Mouse (Mus musculus): ENCODE measurements at regions not wholly inside any gene's neighbourhood (a gene's known extent, or its start where the extent isn't known, plus 50 kb on each side); places are given as distances from the start of the nearest gene placed in this dataset.

GRCm38 (mm10) chr4:131500928-131501650 lies 337.0 kb downstream of the Ptpru start:
- no peak for DNase-seq

- DNase-seq, result no peak
Measured at GRCm38 (mm10) chr4:131508154-131508553, 329.9 kb downstream of the Ptpru start.

- DNase-seq, result peak in 1 of 2 experiments; percentile 8
Measured at GRCm38 (mm10) chr4:131511586-131511985, 326.5 kb downstream of the Ptpru start.

- DNase-seq, result no peak
Measured at GRCm38 (mm10) chr4:131512768-131513167, 325.3 kb downstream of the Ptpru start.

GRCm38 (mm10) chr4:131520636-131521306 lies 317.3 kb downstream of the Ptpru start:
- DNase-seq, result no peak

- no peak for DNase-seq
Measured at GRCm38 (mm10) chr4:131521307-131521651, 316.8 kb downstream of the Ptpru start.

GRCm38 (mm10) chr4:131525236-131525635 lies 312.9 kb downstream of the Ptpru start:
- no peak for DNase-seq

- DNase-seq, result no peak
Measured at GRCm38 (mm10) chr4:131530491-131530890, 307.6 kb downstream of the Ptpru start.

GRCm38 (mm10) chr4:131531003-131531402 lies 307.1 kb downstream of the Ptpru start:
- no peak for DNase-seq

GRCm38 (mm10) chr4:131534831-131535230 lies 303.3 kb downstream of the Ptpru start:
- peak; percentile 42 to 46 for DNase-seq

- DNase-seq, result no peak
Measured at GRCm38 (mm10) chr4:131538237-131538636, 299.9 kb downstream of the Ptpru start.

GRCm38 (mm10) chr4:131546422-131547200 lies 291.5 kb downstream of the Ptpru start:
- no peak for DNase-seq

GRCm38 (mm10) chr4:131549581-131549980 lies 288.5 kb downstream of the Ptpru start:
- peak; percentile 57 to 62 for DNase-seq

- peak; percentile 28 to 47 for DNase-seq
Measured at GRCm38 (mm10) chr4:131558513-131558912, 279.6 kb downstream of the Ptpru start.

GRCm38 (mm10) chr4:131563851-131564250 lies 274.2 kb downstream of the Ptpru start:
- DNase-seq, result peak; percentile 14 to 21

- no peak for DNase-seq
Measured at GRCm38 (mm10) chr4:131565203-131565602, 272.9 kb downstream of the Ptpru start.

- DNase-seq, result no peak
Measured at GRCm38 (mm10) chr4:131567241-131567640, 270.8 kb downstream of the Ptpru start.

- DNase-seq, result no peak
Measured at GRCm38 (mm10) chr4:131569156-131569555, 268.9 kb downstream of the Ptpru start.

GRCm38 (mm10) chr4:131577571-131577970 lies 260.5 kb downstream of the Ptpru start:
- no peak for DNase-seq

GRCm38 (mm10) chr4:131585946-131586345 lies 252.1 kb downstream of the Ptpru start:
- no peak for DNase-seq

- no peak for DNase-seq
Measured at GRCm38 (mm10) chr4:131587536-131587935, 250.6 kb downstream of the Ptpru start.

- DNase-seq, result no peak
Measured at GRCm38 (mm10) chr4:131590136-131590535, 248.0 kb downstream of the Ptpru start.

- no peak for DNase-seq
Measured at GRCm38 (mm10) chr4:131591456-131591855, 246.6 kb downstream of the Ptpru start.

- DNase-seq, result no peak
Measured at GRCm38 (mm10) chr4:131597996-131598395, 240.1 kb downstream of the Ptpru start.

Measured in cerebellum, postnatal 36 days (tissue).